Comparison of ENCODE assay signal across 10 mouse cellular contexts in the genomic region with DNA sequence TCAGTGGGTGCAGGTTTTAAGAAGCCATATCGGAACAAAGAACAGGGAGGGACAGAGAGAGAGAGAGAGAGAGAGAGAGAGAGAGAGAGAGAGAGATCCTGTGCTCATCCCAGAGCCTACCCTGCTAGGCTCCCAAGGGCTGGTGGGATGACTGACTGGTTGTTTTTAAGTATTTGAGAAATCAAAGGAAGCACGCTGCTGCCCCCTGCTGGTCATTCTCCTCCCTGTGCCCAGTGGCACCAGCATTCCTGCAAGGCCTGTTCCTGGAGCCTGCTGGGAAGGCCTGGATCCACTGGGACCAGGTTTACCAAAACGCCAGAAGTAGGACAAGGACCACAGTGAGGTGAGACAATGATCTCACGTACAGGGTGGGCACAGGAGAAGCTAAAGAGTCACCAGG. TPM values are rescaled to one million over a fixed set of nuclear protein-coding genes. Genes with fewer than 3 reads are reported as not detected.
A peak's percentile ranks its signal among the peaks of the same experiment; 100 is the strongest.
DNase-seq lines count a peak whose midpoint lies in the region; ATAC-seq and TF ChIP-seq lines count a peak whose summit lies in the region.
"Had no signal": no experiment of that assay in that cellular context is flagged by ENCODE, and none has a peak within 500 bp of the region (broad histone marks: within the 10 kb centered on the region; RNA-seq: fewer than 3 reads in every experiment).

No protein-coding gene starts in this region.

- no peak for ATAC-seq in kidney, embryonic 14.5 days (ENCODE audit: low FRiP score, low TSS enrichment)
- peak; percentile 55 for ATAC-seq in hindbrain, postnatal 0 days
- no peak for ATAC-seq in neural tube, embryonic 11.5 days (ENCODE audit: insufficient read depth, low FRiP score, low TSS enrichment)

- no peak overlapping the region for H3K4me3 ChIP-seq in kidney, adult 2 months (ENCODE audit: insufficient read depth, low read depth, low read length)
- H3K4me3 ChIP-seq in kidney, embryonic 14.5 days (ENCODE audit: low read length): no peak overlapping the region
- H3K4me3 ChIP-seq in hindbrain, postnatal 0 days (ENCODE audit: low read length): no peak overlapping the region
- H3K4me3 ChIP-seq in neural tube, embryonic 11.5 days (ENCODE audit: low read depth, low read length): no peak overlapping the region
- H3K4me3 ChIP-seq: embryonic facial prominence, embryonic 13.5 days; stomach, embryonic 15.5 days had no signal

- H3K27ac ChIP-seq in kidney, adult 2 months (ENCODE audit: insufficient read depth, low read depth, low read length): no peak overlapping the region
- H3K27ac ChIP-seq in kidney, embryonic 14.5 days (ENCODE audit: low read depth, low read length): no peak overlapping the region
- H3K27ac ChIP-seq in hindbrain, postnatal 0 days: no peak overlapping the region
- H3K27ac ChIP-seq in neural tube, embryonic 11.5 days (ENCODE audit: low read depth, low read length): no peak overlapping the region
- H3K27ac ChIP-seq: embryonic facial prominence, embryonic 13.5 days; stomach, embryonic 15.5 days had no signal

- no peaks in the 10 kb centered on the region for H3K9me3 ChIP-seq in kidney, embryonic 14.5 days (ENCODE audit: control insufficient read depth, low read length)
- H3K9me3 ChIP-seq in hindbrain, postnatal 0 days (ENCODE audit: low read length): no peaks in the 10 kb centered on the region
- H3K9me3 ChIP-seq in neural tube, embryonic 11.5 days (ENCODE audit: control insufficient read depth, low read length): no peaks in the 10 kb centered on the region
- H3K9me3 ChIP-seq: embryonic facial prominence, embryonic 13.5 days; stomach, embryonic 15.5 days had no signal

- H3K27me3 ChIP-seq in kidney, adult 2 months (replicated peaks; ENCODE audit: control insufficient read depth, insufficient read depth, low read length): no peaks in the 10 kb centered on the region
- no peaks in the 10 kb centered on the region for H3K27me3 ChIP-seq in kidney, embryonic 14.5 days (ENCODE audit: control insufficient read depth, insufficient read depth, low read length)
- no peaks in the 10 kb centered on the region for H3K27me3 ChIP-seq in hindbrain, postnatal 0 days (ENCODE audit: insufficient read depth, low read length)
- H3K27me3 ChIP-seq in neural tube, embryonic 11.5 days (ENCODE audit: control insufficient read depth, insufficient read depth, low read length): no peaks in the 10 kb centered on the region
- H3K27me3 ChIP-seq: embryonic facial prominence, embryonic 13.5 days; stomach, embryonic 15.5 days had no signal

- TF ChIP-seq CTCF in kidney, adult 2 months (conservative IDR thresholded peaks at IDR 0.05; ENCODE audit: insufficient read depth, insufficient read length, low read depth, low read length): peak; percentile 87
- peak; percentile 96 for TF ChIP-seq CTCF in hindbrain, postnatal 0 days (IDR thresholded peaks at IDR 0.05; ENCODE audit: low read depth)

- peak; percentile 86 for DNase-seq in kidney, adult 2 months
- DNase-seq in cerebellum, adult 11-12 months: peak; percentile 90
- DNase-seq in forelimb bud, embryonic 11.5 days (ENCODE audit: low read depth, low spot score): peak; percentile 91
- DNase-seq in hindbrain, postnatal 0 days (ENCODE audit: low spot score): peak; percentile 95
- DNase-seq in left cerebral cortex, postnatal 25 days (ENCODE audit: low spot score in 2 of 2): peak; percentile 95 to 97
- DNase-seq in neural tube, embryonic 11.5 days (ENCODE audit: low spot score): peak; percentile 90
- peak; percentile 12 to 17 for DNase-seq in thymus, adult 18-20 months

- no peak for TF ChIP-seq POLR2A in kidney, adult 2 months (IDR thresholded peaks at IDR 0.05; ENCODE audit: low read depth, low read length)

- intact Hi-C loops in left cerebral cortex, postnatal 25 days (cut with DNase I): loop anchor here (1.0 to 5.0 kb wide), 5 partner anchors 215 to 868 kb away; no protein-coding TSS in a partner anchor

- H3K36me3 ChIP-seq in kidney, adult 2 months (ENCODE audit: control insufficient read depth, insufficient read depth, low read length): no peaks in the 10 kb centered on the region
- H3K36me3 ChIP-seq in kidney, embryonic 14.5 days (ENCODE audit: control insufficient read depth, insufficient read depth, low read length): no peaks in the 10 kb centered on the region
- no peaks in the 10 kb centered on the region for H3K36me3 ChIP-seq in hindbrain, postnatal 0 days (ENCODE audit: insufficient read depth, low read length)
- H3K36me3 ChIP-seq in neural tube, embryonic 11.5 days (ENCODE audit: control insufficient read depth, insufficient read depth, low read length): no peaks in the 10 kb centered on the region
- H3K36me3 ChIP-seq: embryonic facial prominence, embryonic 13.5 days; stomach, embryonic 15.5 days had no signal

- 29% methylated on average over 4 of the region's 4 CpGs for WGBS in kidney, adult 2 months
- 29% methylated on average over 4 of the region's 4 CpGs for WGBS in kidney, embryonic 14.5 days
- 22% methylated on average over 4 of the region's 4 CpGs for WGBS in hindbrain, postnatal 0 days
- 22% methylated on average over 4 of the region's 4 CpGs for WGBS in neural tube, embryonic 11.5 days

- H3K4me1 ChIP-seq in kidney, adult 2 months (ENCODE audit: control insufficient read depth, insufficient read depth, low read length): no peaks in the 10 kb centered on the region
- H3K4me1 ChIP-seq in kidney, embryonic 14.5 days (ENCODE audit: control insufficient read depth, insufficient read depth, low read length): no peaks in the 10 kb centered on the region
- H3K4me1 ChIP-seq in hindbrain, postnatal 0 days (ENCODE audit: insufficient read depth, low read length): peaks cover 10% of the 10 kb centered on the region
- no peaks in the 10 kb centered on the region for H3K4me1 ChIP-seq in neural tube, embryonic 11.5 days (ENCODE audit: control insufficient read depth, insufficient read depth, low read length)

- H3K9ac ChIP-seq in kidney, embryonic 14.5 days (ENCODE audit: low read depth, low read length): no peak overlapping the region
- no peak overlapping the region for H3K9ac ChIP-seq in hindbrain, postnatal 0 days (replicated peaks; ENCODE audit: low read length)
- no peak overlapping the region for H3K9ac ChIP-seq in neural tube, embryonic 11.5 days (ENCODE audit: low read length)
- H3K9ac ChIP-seq: embryonic facial prominence, embryonic 13.5 days; stomach, embryonic 15.5 days had no signal

- H3K4me2 ChIP-seq in kidney, embryonic 14.5 days (replicated peaks; ENCODE audit: low read depth, low read length): no peak overlapping the region
- H3K4me2 ChIP-seq in hindbrain, postnatal 0 days (ENCODE audit: low read depth, low read length): no peak overlapping the region
- H3K4me2 ChIP-seq in neural tube, embryonic 11.5 days (ENCODE audit: low read depth): no peak overlapping the region
- H3K4me2 ChIP-seq: embryonic facial prominence, embryonic 13.5 days; stomach, embryonic 15.5 days had no signal

RNA-seq across cellular contexts. Expression of gene Ppp1r26, which starts 26.7 kb away (rescaled TPM):
- polyA plus RNA-seq in kidney, adult 2 months (2012; rRNA removed): 4.2 and 4.9 TPM in 2 replicates
- 3.0 and 6.2 TPM in 2 replicates for polyA plus RNA-seq in kidney, embryonic 14.5 days (2014; fragmentation: Nextera tagmentation; extraction: Ambion mirVana)
- 58.8 and 78.7 TPM in 2 replicates for total RNA-seq in hindbrain, postnatal 0 days (2014; rRNA removed)
- polyA plus RNA-seq in hindbrain, postnatal 0 days (2015; fragmentation: Nextera tagmentation; extraction: Ambion mirVana): 10.4 and 11.2 TPM in 2 replicates
- 10 to 100 TPM; 23.5 to 29.0 TPM for total RNA-seq in left cerebral cortex, postnatal 25 days (2021)
- 4.0 and 5.0 TPM in 2 replicates for polyA plus RNA-seq in neural tube, embryonic 11.5 days (2014; fragmentation: Nextera tagmentation; extraction: Ambion mirVana)

RNA-seq across cellular contexts. Expression of gene 1700007K13Rik, which starts 46.2 kb away (rescaled TPM):
- 0.86 and 1.3 TPM in 2 replicates for polyA plus RNA-seq in kidney, adult 2 months (2012; rRNA removed)
- polyA plus RNA-seq in kidney, embryonic 14.5 days (2014; fragmentation: Nextera tagmentation; extraction: Ambion mirVana): 0.37 and 0.53 TPM in 2 replicates
- total RNA-seq in hindbrain, postnatal 0 days (2014; rRNA removed): 2.8 and 8.6 TPM in 2 replicates
- polyA plus RNA-seq in hindbrain, postnatal 0 days (2015; fragmentation: Nextera tagmentation; extraction: Ambion mirVana): 6.1 and 7.1 TPM in 2 replicates
- total RNA-seq in left cerebral cortex, postnatal 25 days (2021): 1 to 10 TPM; 3.2 to 5.4 TPM
- 0.42 and 0.99 TPM in 2 replicates for polyA plus RNA-seq in neural tube, embryonic 11.5 days (2014; fragmentation: Nextera tagmentation; extraction: Ambion mirVana)

RNA-seq across cellular contexts. Expression of gene Mrps2, which starts 48.0 kb away (rescaled TPM):
- 65.7 and 72.7 TPM in 2 replicates for polyA plus RNA-seq in kidney, adult 2 months (2012; rRNA removed)
- 51.9 and 73.0 TPM in 2 replicates for polyA plus RNA-seq in kidney, embryonic 14.5 days (2014; fragmentation: Nextera tagmentation; extraction: Ambion mirVana)
- total RNA-seq in hindbrain, postnatal 0 days (2014; rRNA removed): 31.5 and 33.0 TPM in 2 replicates
- 39.2 and 42.6 TPM in 2 replicates for polyA plus RNA-seq in hindbrain, postnatal 0 days (2015; fragmentation: Nextera tagmentation; extraction: Ambion mirVana)
- 10 to 100 TPM; 39.1 to 41.1 TPM for total RNA-seq in left cerebral cortex, postnatal 25 days (2021)
- polyA plus RNA-seq in neural tube, embryonic 11.5 days (2014; fragmentation: Nextera tagmentation; extraction: Ambion mirVana): 66.7 and 66.9 TPM in 2 replicates

Comparison
In these comparisons a context has a peak if more than half of its experiments do, and no peak if none do; other contexts are left out.
1. DNase-seq: peak in every context shown above with its lines; median percentile 96 in left cerebral cortex, postnatal 25 days; 95 in hindbrain, postnatal 0 days; 91 in forelimb bud, embryonic 11.5 days; 90 in cerebellum, adult 11-12 months; 90 in neural tube, embryonic 11.5 days; 86 in kidney, adult 2 months; 14 in thymus, adult 18-20 months.